Mouse (Mus musculus): Measurements from ENCODE around the gene Pdxp.

The Pdxp gene

GRCm38 (mm10) chr15:78927788-78928457 is 14.2 kb downstream of the Pdxp start:
- DNase-seq (ENCODE audit: low spot score) = peak; percentile 83

GRCm38 (mm10) chr15:78928539-78928938 is 14.8 kb downstream of the Pdxp start:
- DNase-seq (ENCODE audit: low spot score) = no peak

GRCm38 (mm10) chr15:78930192-78930706 is 16.5 kb downstream of the Pdxp start:
- DNase-seq (ENCODE audit: low spot score) = no peak

- no peak for DNase-seq (ENCODE audit: low spot score)
Observed at GRCm38 (mm10) chr15:78930801-78931426, 17.2 kb downstream of the Pdxp start.

GRCm38 (mm10) chr15:78931577-78931976 is 17.9 kb downstream of the Pdxp start:
- no peak for DNase-seq (ENCODE audit: low spot score)

DNA sequence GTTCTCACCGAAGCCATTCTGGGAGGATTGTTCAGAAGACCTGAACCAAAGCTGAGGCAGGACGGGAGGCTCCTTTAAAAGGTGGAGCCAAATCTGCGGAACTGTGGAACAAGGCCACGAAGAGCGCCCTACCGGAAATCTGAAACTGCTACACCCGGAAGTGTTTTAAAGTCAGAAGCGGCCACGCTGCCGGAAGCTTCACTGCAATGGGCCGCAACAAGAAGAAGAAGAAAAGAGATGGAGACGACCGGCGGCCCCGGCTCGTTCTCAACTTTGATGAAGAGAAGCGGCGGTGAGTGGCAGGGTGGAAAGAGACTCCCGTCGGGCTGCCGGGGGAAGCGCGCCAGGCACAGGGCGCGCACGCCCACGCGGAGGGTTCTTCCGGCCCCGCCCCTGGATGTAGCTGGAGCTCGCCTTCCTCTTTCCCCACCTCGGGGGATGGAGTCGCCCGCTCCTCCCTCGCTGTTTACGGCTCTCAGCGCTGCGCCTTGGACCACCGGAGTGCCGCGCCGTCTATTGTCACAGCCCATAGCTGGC is 21.1 kb downstream of the Pdxp start, which contains the start of gene Nol12:
Gene Nol12, plus strand, starts transcription at position 150 of the 537 bp plus-strand sequence.
- DNase-seq (ENCODE audit: low spot score) = peak; percentile 97

GRCm38 (mm10) chr15:78936403-78936802 is 22.7 kb downstream of the Pdxp start:
- DNase-seq (ENCODE audit: low spot score) = no peak

- DNase-seq (ENCODE audit: low spot score) = no peak
Observed at GRCm38 (mm10) chr15:78937311-78937710, 23.6 kb downstream of the Pdxp start.

DNA sequence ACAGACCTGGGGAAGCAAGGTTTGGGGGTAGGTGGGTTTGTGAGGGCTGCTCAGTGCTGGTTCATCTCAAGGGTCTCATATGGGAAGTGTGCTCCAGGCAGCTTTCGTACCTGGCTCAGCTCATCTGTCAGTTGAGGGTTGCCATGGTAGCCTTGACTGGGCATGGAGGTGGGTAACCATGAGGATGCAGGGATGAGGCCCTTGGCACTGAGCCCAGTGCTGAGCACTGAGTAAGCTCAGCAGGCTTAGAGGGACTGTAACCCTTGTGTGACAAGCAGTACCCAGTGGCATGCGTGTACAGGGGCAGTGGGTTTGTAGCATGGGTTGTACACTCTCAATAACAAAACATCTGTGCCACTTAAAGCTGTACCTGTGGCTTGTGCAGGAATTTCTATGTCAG is 24.2 kb downstream of the Pdxp start:
- DNase-seq (ENCODE audit: low spot score) = no peak

DNA sequence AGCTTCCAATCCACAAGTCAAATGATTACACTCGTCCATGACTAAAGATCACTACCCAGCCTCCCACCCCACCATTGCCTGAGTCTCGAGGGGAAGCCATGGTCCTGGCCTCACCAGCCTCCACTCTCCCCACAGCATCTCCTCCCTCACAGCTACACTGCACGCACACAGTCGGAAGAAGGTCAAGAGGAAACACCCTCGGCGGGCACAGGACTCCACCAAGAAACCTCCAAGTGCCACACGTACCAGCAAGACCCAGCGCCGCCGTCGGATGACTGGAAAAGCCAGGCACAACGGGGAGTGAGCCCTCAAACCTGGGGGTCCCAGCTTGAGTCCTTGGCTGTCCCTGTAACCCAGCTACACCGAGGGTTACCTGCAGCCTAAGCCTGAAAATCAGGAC is 26.6 kb downstream of the Pdxp start:
- no peak for DNase-seq (ENCODE audit: low spot score)

DNA sequence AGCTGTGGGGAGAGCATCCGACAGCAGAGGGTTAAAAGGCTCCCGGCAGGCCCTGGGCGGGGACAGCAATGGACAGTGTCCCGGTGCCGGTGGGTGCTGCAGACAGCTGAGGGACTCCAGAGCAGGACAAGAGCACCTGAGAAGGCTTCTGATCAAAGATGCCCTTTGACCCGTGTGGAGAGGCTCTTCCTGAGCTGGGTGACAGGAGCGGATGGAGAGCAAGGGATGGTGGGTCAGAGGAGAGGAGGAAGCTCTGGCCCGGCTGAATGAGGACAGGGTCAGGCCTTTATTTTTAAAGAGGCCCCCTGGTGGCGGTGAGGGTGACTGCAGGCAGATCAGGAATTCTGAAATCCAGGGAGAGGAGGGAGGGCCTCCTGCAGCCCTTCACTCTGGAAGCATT is 28.9 kb downstream of the Pdxp start:
- peak; percentile 94 for DNase-seq (ENCODE audit: low spot score)

- no peak for DNase-seq (ENCODE audit: low spot score)
Observed at GRCm38 (mm10) chr15:78946232-78946631, 32.5 kb downstream of the Pdxp start.

DNA sequence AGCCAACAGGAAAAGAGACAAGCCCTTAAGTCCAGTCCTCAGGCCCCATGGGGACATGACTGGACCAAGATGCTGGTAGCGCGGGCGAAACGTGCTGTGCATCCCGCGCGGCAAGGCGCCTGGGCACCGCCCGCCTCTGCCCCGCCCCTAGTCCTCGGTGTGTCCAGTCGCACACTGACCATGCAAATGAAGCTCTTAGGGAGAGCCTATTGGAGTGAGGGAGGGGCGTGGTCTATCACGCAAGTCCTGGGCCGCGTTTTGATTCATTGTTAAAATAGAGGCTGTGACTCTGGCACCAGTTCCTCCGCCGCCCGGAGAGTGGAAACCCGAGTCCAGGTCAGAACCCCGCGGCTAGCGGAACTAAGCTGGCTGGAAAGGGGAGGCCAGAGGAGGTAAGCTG is 33.9 kb downstream of the Pdxp start, which contains the start of gene Triobp:
Gene Triobp, plus strand, starts transcription at position 68 of the 400 bp plus-strand sequence.
- peak; percentile 98 for DNase-seq (ENCODE audit: low spot score)

DNA sequence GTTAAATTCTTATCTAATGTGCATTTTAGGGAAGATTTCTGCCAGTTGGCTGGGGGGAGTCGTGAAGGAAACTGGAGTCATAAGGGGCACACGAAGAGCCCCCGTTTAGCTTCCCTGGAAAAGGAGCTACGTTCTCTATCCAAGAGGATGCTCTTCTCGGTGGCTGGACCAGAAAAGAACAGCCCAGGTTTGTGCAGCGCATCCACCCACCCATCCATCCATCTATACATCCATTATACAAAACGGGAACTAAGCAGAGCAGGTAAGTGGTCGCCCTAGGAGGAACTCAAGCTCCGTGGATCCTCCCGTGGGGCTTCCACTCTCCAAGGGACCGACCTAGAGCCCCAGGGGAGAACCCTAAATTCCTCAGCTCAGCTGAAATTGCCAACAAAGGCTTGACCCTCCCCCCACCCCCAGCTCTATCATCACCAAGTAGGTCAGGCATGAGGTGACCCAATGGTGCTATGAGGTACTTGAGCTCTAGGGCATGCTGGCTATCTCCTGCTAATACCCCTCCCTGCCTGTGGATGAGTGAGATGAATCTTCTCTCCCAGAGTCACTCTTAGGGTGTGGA is 34.5 kb downstream of the Pdxp start:
- peak; percentile 45 for DNase-seq (ENCODE audit: low spot score)

DNA sequence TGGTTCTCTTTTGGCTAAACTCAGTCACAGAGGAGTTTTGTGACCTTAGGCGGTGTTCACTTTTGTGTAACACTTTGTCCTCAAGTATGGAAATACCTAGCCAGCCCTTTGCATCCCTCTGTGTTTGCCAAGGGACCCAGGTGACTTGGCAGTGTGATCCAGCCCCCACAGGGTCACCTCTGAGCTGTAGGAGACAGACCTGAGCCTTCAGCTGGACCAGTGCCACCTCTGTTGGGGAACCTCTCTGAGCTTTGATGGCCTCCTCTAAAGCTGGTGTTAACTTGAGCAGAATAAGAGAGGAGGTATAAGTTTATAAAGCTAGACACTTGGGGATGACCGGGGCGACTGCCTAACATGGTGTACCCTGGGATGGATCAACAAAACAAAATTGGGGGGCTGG is 35.2 kb downstream of the Pdxp start:
- DNase-seq (ENCODE audit: low spot score) = no peak

GRCm38 (mm10) chr15:78955663-78956062 is 41.9 kb downstream of the Pdxp start:
- no peak for DNase-seq (ENCODE audit: low spot score)

- DNase-seq (ENCODE audit: low spot score) = peak; percentile 46
Observed at GRCm38 (mm10) chr15:78956351-78956750, 42.6 kb downstream of the Pdxp start.

DNA sequence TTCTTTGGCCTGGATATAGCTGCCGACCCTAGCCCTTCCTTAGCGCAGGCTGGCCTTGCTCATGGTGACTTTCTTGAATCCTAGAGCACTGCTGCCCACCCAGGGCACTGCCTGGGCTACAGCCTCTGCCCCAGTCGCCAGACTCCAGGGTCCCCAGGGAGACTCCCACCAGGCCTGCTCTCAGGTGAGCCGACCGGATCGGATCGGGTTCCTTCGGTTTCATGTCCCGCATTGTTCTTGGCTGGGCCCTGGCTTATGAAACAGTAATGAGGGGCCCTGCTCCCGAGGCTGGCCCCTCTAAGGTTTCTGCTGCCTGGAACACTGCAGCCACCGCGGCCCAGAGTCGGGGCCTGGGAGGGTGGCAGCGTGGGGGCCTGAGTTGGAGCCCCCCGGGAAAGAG is 43.3 kb downstream of the Pdxp start:
- DNase-seq (ENCODE audit: low spot score) = no peak

DNA sequence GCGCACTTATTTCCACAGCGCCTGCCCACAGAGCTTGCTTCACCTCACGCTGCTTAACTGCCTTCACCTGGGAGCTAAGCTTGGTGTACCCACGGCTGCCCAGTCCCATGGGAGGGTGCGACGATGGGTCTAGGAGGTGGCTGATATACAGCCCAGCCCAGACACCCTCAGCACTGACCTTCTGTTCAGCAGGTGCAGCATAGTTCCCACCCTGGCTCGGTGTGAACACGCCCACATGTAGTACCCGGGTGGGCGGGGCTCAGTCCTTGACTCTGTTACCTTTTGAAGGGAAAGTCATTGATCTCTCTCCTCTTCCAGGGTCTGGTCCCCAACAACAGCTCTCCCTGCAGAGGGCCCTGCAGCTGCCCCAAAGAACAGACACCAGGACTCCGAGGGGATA is 45.8 kb downstream of the Pdxp start:
- DNase-seq (ENCODE audit: low spot score) = no peak

DNA sequence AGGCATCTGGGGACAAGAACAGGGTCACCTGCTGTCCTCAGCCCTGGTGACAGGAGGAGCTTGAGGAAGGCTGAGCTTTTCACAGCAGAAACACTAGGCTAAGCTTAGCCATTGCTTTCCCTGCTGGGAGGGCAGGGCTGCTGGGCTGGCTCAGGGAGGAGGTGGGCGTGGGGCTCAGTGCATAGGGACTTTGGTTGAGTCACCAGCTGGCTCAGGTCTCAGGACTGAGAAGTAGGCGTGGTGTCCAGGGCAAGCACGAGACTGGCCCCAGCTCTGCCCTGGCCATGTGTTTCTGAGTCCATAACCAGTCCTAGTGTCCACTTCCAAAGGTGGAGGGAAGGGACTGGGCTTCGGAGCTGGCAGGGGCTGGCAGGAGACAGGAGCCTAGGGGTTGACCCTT is 46.4 kb downstream of the Pdxp start:
- DNase-seq (ENCODE audit: low spot score) = no peak

DNA sequence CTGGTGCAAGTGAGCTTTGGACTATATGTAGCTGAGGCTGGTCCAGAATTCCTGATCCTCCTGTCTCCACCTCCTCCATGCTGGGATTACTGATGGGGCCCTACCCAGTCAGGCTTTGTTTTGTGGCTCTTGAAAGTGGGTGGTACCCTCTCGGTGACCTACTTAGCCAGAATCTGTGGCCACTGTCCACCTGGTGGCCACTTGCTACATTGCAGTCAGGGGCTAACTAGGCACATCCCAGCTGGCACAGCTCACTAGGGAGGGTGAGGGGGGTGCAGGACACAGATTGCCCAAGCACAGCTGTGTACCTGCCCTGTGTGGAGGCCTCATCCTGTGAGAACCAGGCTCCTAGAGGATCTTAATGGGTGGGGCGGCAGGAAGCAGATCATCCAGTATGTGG is 49.2 kb downstream of the Pdxp start:
- DNase-seq (ENCODE audit: low spot score) = peak; percentile 84
